Mouse (Mus musculus) limb, embryonic 13.5 days (tissue): Measurements from ENCODE around the gene Batf2. TPM values are rescaled to one million over a fixed set of nuclear protein-coding genes. Genes with fewer than 3 reads are reported as not detected.

Experiments
- ATAC-seq: fragments of 200-750 bp; cut with Nextera tagmentation; 2 replicates; pipeline ENCODE4 v1.8.0; 2017; ENCODE audit warnings: low read depth, moderate number of reproducible peaks, moderate TSS enrichment; ENCODE audit not compliant: low FRiP score
- H3K27ac ChIP-seq: fragments of 300-500 bp; sonication (generic); 2 replicates; pipeline ENCODE4 v1.5.1; 2015; ENCODE audit warnings: inconsistent platforms, mild to moderate bottlenecking, moderate library complexity
- H3K27me3 ChIP-seq: fragments of 300-500 bp; sonication (generic); 2 replicates; pipeline ENCODE4 v1.6.1; 2015; ENCODE audit warnings: mild to moderate bottlenecking, inconsistent platforms
- H3K36me3 ChIP-seq: fragments of 300-500 bp; sonication (generic); 2 replicates; pipeline ENCODE4 v1.6.1; 2015; ENCODE audit warnings: inconsistent platforms, mild to moderate bottlenecking, moderate library complexity
- H3K4me1 ChIP-seq: fragments of 300-500 bp; sonication (generic); 2 replicates; pipeline ENCODE4 v1.6.1; 2015; ENCODE audit warnings: inconsistent platforms
- H3K4me2 ChIP-seq: fragments of 300-500 bp; sonication (generic); replicated peaks from 2 replicates; pipeline ENCODE4 v1.6.1; 2015; ENCODE audit warnings: inconsistent platforms, mild to moderate bottlenecking, moderate library complexity
- H3K4me3 ChIP-seq: fragments of 300-500 bp; sonication (generic); 2 replicates; pipeline ENCODE4 v1.5.1; 2015; ENCODE audit warnings: moderate library complexity, mild to moderate bottlenecking, inconsistent platforms
- H3K9ac ChIP-seq: fragments of 300-500 bp; sonication (generic); 2 replicates; pipeline ENCODE4 v1.6.1; 2015; ENCODE audit warnings: mild to moderate bottlenecking, inconsistent platforms
- H3K9me3 ChIP-seq: fragments of 300-500 bp; sonication (generic); 2 replicates; pipeline ENCODE4 v1.6.1; 2016; ENCODE audit warnings: inconsistent platforms
- WGBS: fragments of 180-500 bp; shearing (Covaris S2); methylation state at CpG from one replicate; pipeline ENCODE4 v1.1.7; 2015; 5-methylcytosine and 5-hydroxymethylcytosine counted together
- polyA plus RNA-seq: library from polyadenylated mRNA; unstranded; fragments of >200 nt; fragmentation: Nextera tagmentation; extraction: Ambion mirVana; gene quantifications from 2 replicates; pipeline ENCODE4 v1.2.1, GENCODE M21; 2015

Gene Batf2
- polyA plus RNA-seq, 1 experiment from 2014 or later = not detected

DNA sequence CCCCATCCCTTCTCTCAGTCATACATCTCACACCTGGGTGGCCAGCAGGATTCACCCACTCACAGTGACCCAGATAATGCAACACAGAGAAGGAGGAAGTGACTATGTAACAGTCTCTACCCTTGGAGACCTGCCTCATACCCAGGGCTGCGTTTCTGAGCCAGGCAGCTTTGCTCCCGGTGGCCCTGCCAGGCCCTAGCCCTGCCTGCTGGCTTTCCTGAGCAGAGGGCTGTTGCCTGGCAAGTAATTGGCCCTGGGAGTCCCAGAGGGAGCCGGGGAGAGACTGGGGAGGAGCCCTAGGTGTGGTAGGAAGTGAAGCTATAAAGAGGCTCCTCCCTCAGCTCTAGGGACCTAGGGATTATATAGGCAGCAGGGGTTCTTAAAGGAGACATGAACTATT lies 41.8 kb downstream of the Batf2 start:
- no peak overlapping the region for H3K4me2 ChIP-seq
- H3K9me3 ChIP-seq = no peaks in the 10 kb centered on the region
- no peak overlapping the region for H3K9ac ChIP-seq
- H3K27ac ChIP-seq = no peak overlapping the region
- ATAC-seq = no peak
- H3K36me3 ChIP-seq = no peaks in the 10 kb centered on the region
- 0 out of 2 replicates have a peak, but pooled peaks cover 3% of the 10 kb centered on the region for H3K4me1 ChIP-seq
- WGBS = 15% methylated on average over 3 of the region's 3 CpGs
- no peak overlapping the region for H3K4me3 ChIP-seq
- H3K27me3 ChIP-seq = no peaks in the 10 kb centered on the region

DNA sequence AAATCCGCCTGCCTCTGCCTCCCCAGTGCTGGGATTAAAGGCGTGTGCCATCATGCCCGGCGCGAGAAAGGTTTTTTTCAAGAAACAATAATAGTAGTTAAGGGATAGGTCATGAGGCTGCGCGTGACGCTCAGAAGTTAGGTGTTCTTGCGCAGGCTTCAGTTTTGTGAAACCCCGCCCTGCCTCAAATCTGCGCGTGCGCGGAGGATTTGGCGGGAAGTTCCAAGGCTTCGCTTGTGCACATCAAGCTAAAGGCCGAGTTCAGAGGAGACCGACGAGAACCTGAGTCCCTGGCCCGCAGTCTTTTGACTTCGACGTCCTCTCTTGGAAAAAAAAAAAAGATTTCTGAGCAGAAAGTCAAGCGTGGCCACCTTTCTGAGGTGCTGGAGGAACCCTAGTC lies 43.3 kb downstream of the Batf2 start, which contains the start of gene Majin:
Gene Majin, plus strand, starts transcription at position 258 of the 400 bp plus-strand sequence.
- Histone ChIP-seq H3K9me3 (no peaks in the 10 kb centered on the region), H3K36me3 (no peaks in the 10 kb centered on the region), H3K27me3 (no peaks in the 10 kb centered on the region), H3K4me3 (no peak within 1 kb of the TSS), H3K27ac (no peak within 1 kb of the TSS), H3K4me2 (no peak within 1 kb of the TSS), H3K4me1 (0 out of 2 replicates have a peak, but pooled peaks cover 3% of the 10 kb centered on the region), H3K9ac (no peak within 1 kb of the TSS)
- 83% methylated on average over 23 of the region's 23 CpGs for WGBS
- no peak for ATAC-seq

- H3K9me3 ChIP-seq = no peaks in the 10 kb centered on the region
- no peak overlapping the region for H3K9ac ChIP-seq
- H3K27ac ChIP-seq = no peak overlapping the region
- H3K36me3 ChIP-seq = no peaks in the 10 kb centered on the region
- H3K4me1 ChIP-seq = no peaks in the 10 kb centered on the region
- H3K4me2 ChIP-seq = no peak overlapping the region
- H3K27me3 ChIP-seq = no peaks in the 10 kb centered on the region
- H3K4me3 ChIP-seq = no peak overlapping the region
- 72% methylated on average over 2 of the region's 2 CpGs for WGBS
- ATAC-seq = no peak
Measured at GRCm38 (mm10) chr19:6204265-6204664, 63.5 kb downstream of the Batf2 start.

GRCm38 (mm10) chr19:6206716-6207115 lies 65.9 kb downstream of the Batf2 start:
- H3K9ac ChIP-seq = no peak overlapping the region
- WGBS = 54% methylated on average over 5 of the region's 5 CpGs
- no peaks in the 10 kb centered on the region for H3K36me3 ChIP-seq
- ATAC-seq = no peak
- no peaks in the 10 kb centered on the region for H3K9me3 ChIP-seq
- H3K27me3 ChIP-seq = no peaks in the 10 kb centered on the region
- H3K4me3 ChIP-seq = no peak overlapping the region
- no peak overlapping the region for H3K27ac ChIP-seq
- H3K4me2 ChIP-seq = no peak overlapping the region
- H3K4me1 ChIP-seq = no peaks in the 10 kb centered on the region

GRCm38 (mm10) chr19:6216046-6216705 lies 75.4 kb downstream of the Batf2 start:
- Histone ChIP-seq H3K4me1 (no peaks in the 10 kb centered on the region), H3K4me2 (no peak overlapping the region), H3K27ac (no peak overlapping the region), H3K27me3 (no peaks in the 10 kb centered on the region), H3K4me3 (no peak overlapping the region), H3K9me3 (no peaks in the 10 kb centered on the region), H3K9ac (no peak overlapping the region), H3K36me3 (no peaks in the 10 kb centered on the region)
- ATAC-seq = no peak
- WGBS = 69% methylated on average over 6 of the region's 6 CpGs

- no peak overlapping the region for H3K9ac ChIP-seq
- H3K27me3 ChIP-seq = no peaks in the 10 kb centered on the region
- no peak overlapping the region for H3K4me3 ChIP-seq
- 68% methylated on average over 6 of the region's 6 CpGs for WGBS
- H3K4me1 ChIP-seq = no peaks in the 10 kb centered on the region
- ATAC-seq = no peak
- H3K9me3 ChIP-seq = no peaks in the 10 kb centered on the region
- H3K4me2 ChIP-seq = no peak overlapping the region
- no peak overlapping the region for H3K27ac ChIP-seq
- no peaks in the 10 kb centered on the region for H3K36me3 ChIP-seq
Measured at GRCm38 (mm10) chr19:6218606-6219005, 77.8 kb downstream of the Batf2 start.

Other genes starting within 250 kb of the Batf2 start
- gene Tigd3, start 246.8 kb upstream of the Batf2 start, polyA plus RNA-seq = 4.7 and 5.5 TPM in 2 replicates
- 174 and 185 TPM in 2 replicates for gene Dpf2, start 228.0 kb upstream of the Batf2 start, polyA plus RNA-seq
- 4.7 and 5.3 TPM in 2 replicates for gene Cdc42ep2, start 216.2 kb upstream of the Batf2 start, polyA plus RNA-seq
- gene Pola2, start 176.8 kb upstream of the Batf2 start, polyA plus RNA-seq = 70.9 and 75.7 TPM in 2 replicates
- gene Slc22a20, start 154.8 kb upstream of the Batf2 start, polyA plus RNA-seq = not detected in 2 replicates
- 7.1 and 8.0 TPM in 2 replicates for gene Capn1, start 125.1 kb upstream of the Batf2 start, polyA plus RNA-seq
- 27.2 and 34.0 TPM in 2 replicates for gene Syvn1, start 94.4 kb upstream of the Batf2 start, polyA plus RNA-seq
- 76.9 and 80.0 TPM in 2 replicates for gene Mrpl49, start 83.2 kb upstream of the Batf2 start, polyA plus RNA-seq
- 760 and 823 TPM in 2 replicates for gene Fau, start 83.1 kb upstream of the Batf2 start, polyA plus RNA-seq
- gene Znhit2, start 79.8 kb upstream of the Batf2 start, polyA plus RNA-seq = 29.0 and 29.8 TPM in 2 replicates
- 17.4 and 24.0 TPM in 2 replicates for gene Tm7sf2, start 72.6 kb upstream of the Batf2 start, polyA plus RNA-seq
- 69.7 and 72.5 TPM in 2 replicates for gene Vps51, start 63.8 kb upstream of the Batf2 start, polyA plus RNA-seq
- gene Tmem262, start 61.0 kb upstream of the Batf2 start, polyA plus RNA-seq = not detected in 2 replicates
- gene Gm28374, start 58.7 kb upstream of the Batf2 start, polyA plus RNA-seq = 1.9 and 2.3 TPM in 2 replicates
- 85.9 and 92.5 TPM in 2 replicates for gene Zfpl1, start 56.0 kb upstream of the Batf2 start, polyA plus RNA-seq
- 36.5 and 37.6 TPM in 2 replicates for gene Cdca5, start 56.0 kb upstream of the Batf2 start, polyA plus RNA-seq
- gene AC131692.1, start 46.6 kb upstream of the Batf2 start, polyA plus RNA-seq = 0.73 TPM in 1 of 2 replicates, not detected in the other
- gene Naaladl1, start 35.2 kb upstream of the Batf2 start, polyA plus RNA-seq = 0.46 and 0.65 TPM in 2 replicates
- gene Sac3d1, start 22.3 kb upstream of the Batf2 start, polyA plus RNA-seq = 42.9 and 44.0 TPM in 2 replicates
- 33.0 and 33.7 TPM in 2 replicates for gene Snx15, start 12.7 kb upstream of the Batf2 start, polyA plus RNA-seq
- gene Arl2, start 565 bp downstream of the Batf2 start, polyA plus RNA-seq = 88.7 and 90.4 TPM in 2 replicates
- gene Majin, start 43.4 kb downstream of the Batf2 start, polyA plus RNA-seq = not detected in 2 replicates
- 3.1 and 4.2 TPM in 2 replicates for gene Gpha2, start 85.4 kb downstream of the Batf2 start, polyA plus RNA-seq
- gene Ppp2r5b, start 94.9 kb downstream of the Batf2 start, polyA plus RNA-seq = 23.9 and 29.0 TPM in 2 replicates
- gene Atg2a, start 100.7 kb downstream of the Batf2 start, polyA plus RNA-seq = 8.6 and 10.7 TPM in 2 replicates
- gene Ehd1, start 135.7 kb downstream of the Batf2 start, polyA plus RNA-seq = 73.1 and 82.9 TPM in 2 replicates
- gene Cdc42bpg, start 165.5 kb downstream of the Batf2 start, polyA plus RNA-seq = 0.52 and 0.70 TPM in 2 replicates
- 88.7 and 97.6 TPM in 2 replicates for gene Men1, start 194.0 kb downstream of the Batf2 start, polyA plus RNA-seq
- 11.8 and 15.5 TPM in 2 replicates for gene Map4k2, start 200.2 kb downstream of the Batf2 start, polyA plus RNA-seq
- gene Sf1, start 222.7 kb downstream of the Batf2 start, polyA plus RNA-seq = 130 and 148 TPM in 2 replicates
- 13.2 and 14.4 TPM in 2 replicates for gene Pygm, start 243.4 kb downstream of the Batf2 start, polyA plus RNA-seq